Mouse (Mus musculus) ES-Bruce4 (cell line): ENCODE results near the gene Mapk8ip2.

Experiments
- CTCF ChIP-seq: IDR thresholded peaks from one replicate; pipeline ENCODE4 v1.8.1; 2011; ENCODE audit warnings: low read depth, low read length
- EP300 ChIP-seq: IDR thresholded peaks from 2 replicates; pipeline ENCODE4 v1.6.1; 2011; ENCODE audit warnings: low read depth, low read length; ENCODE audit not compliant: insufficient read depth
- POLR2A ChIP-seq: IDR thresholded peaks from one replicate; pipeline ENCODE4 v1.8.1; 2011; ENCODE audit warnings: low read length; ENCODE audit not compliant: insufficient read depth

- TF ChIP-seq CTCF (no peak), POLR2A (no peak), EP300 (no peak)
Observed at GRCm38 (mm10) chr15:89474596-89475292, 21.0 kb downstream of the Mapk8ip2 start.
